Mouse (Mus musculus): ENCODE data around the gene Strada. TPM values are rescaled to one million over a fixed set of nuclear protein-coding genes. Genes with fewer than 3 reads are reported as not detected.

The Strada gene
- 28.5 TPM for polyA plus RNA-seq (2017; shearing (Covaris generic))

GRCm38 (mm10) chr11:106202123-106202465, at the start of gene Strada:
Gene Strada, minus strand, starts transcription at chr11:106202168.

GRCm38 (mm10) chr11:106216730-106217490, 14.9 kb upstream of the Strada start, which contains the start of gene Ddx42:
Gene Ddx42, plus strand, starts transcription at chr11:106216926.

GRCm38 (mm10) chr11:106215927-106216729, 14.2 kb upstream of the Strada start, which contains the start of gene Ccdc47:
Gene Ccdc47, minus strand, starts transcription at chr11:106216344.

DNA sequence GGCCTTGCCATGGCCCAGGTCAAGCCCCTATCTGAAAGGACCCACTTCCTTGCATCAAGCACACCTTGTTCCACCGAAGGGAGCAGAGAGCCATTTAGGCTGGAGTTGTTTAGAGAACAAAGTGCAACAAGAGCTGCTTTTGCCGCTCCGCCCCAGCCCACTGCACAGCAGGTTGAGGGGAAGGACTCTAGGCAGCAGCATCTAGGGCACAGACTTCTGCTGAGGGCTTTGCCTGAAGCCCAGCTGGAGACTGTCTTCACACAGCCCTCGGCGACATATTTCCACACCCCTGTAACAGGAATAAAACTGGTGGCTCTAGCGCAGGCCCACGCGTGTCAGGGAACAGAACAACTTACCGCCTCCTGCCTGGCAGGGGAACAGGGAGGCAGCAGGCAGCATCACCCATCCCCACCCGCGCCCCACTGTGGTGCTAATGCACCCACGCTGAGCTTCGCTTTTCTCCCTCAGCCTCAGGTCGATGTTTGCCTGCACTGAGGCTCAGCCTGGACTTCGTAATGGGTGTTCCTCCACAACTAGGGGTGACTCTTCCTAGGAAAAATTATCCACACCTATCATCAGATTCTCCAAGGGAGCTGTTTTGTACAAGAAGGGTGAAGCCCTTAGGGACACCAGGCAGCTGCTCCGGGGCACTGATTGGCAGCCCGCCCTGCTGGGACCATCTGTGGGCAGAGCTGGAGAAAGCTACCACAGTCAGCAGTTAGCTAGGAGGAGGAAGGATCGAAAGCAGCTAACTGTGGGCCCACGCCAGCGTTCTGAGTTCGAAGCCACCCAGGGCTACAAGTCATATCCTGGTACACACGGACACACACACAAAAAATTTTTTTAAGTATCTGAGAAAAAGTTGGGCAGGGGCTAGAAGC, 40.9 kb downstream of the Strada start, which contains the start of the genes Gm10840 and Limd2:
Gene Gm10840 (plus strand): TSS at position 10 of the 881 bp plus-strand sequence.
Gene Limd2 (minus strand): TSS at position 20 of the 881 bp plus-strand sequence.

Other genes with a start within 250 kb of the Strada start
- 0.80 TPM for gene Cyb561, start 248.8 kb downstream of the Strada start, polyA plus RNA-seq (2017; shearing (Covaris generic))
- gene Ace, start 234.2 kb downstream of the Strada start, polyA plus RNA-seq (2017; shearing (Covaris generic)): not detected
- gene Ace3, start 207.5 kb downstream of the Strada start, polyA plus RNA-seq (2017; shearing (Covaris generic)): not detected
- gene Kcnh6, start 194.0 kb downstream of the Strada start, polyA plus RNA-seq (2017; shearing (Covaris generic)): 0.15 TPM
- gene Dcaf7, start 165.3 kb downstream of the Strada start, polyA plus RNA-seq (2017; shearing (Covaris generic)): 81.6 TPM
- 5.0 TPM for gene Taco1, start 136.1 kb downstream of the Strada start, polyA plus RNA-seq (2017; shearing (Covaris generic))
- 102 TPM for gene Map3k3, start 117.6 kb downstream of the Strada start, polyA plus RNA-seq (2017; shearing (Covaris generic))
- gene Gm10840, start 41.3 kb downstream of the Strada start, polyA plus RNA-seq (2017; shearing (Covaris generic)): not detected
- gene Limd2, start 41.3 kb downstream of the Strada start, polyA plus RNA-seq (2017; shearing (Covaris generic)): 940 TPM
- 66.9 TPM for gene Ccdc47, start 14.2 kb upstream of the Strada start, polyA plus RNA-seq (2017; shearing (Covaris generic))
- 105 TPM for gene Ddx42, start 14.8 kb upstream of the Strada start, polyA plus RNA-seq (2017; shearing (Covaris generic))
- 67.4 TPM for gene Ftsj3, start 53.9 kb upstream of the Strada start, polyA plus RNA-seq (2017; shearing (Covaris generic))
- gene Psmc5, start 54.0 kb upstream of the Strada start, polyA plus RNA-seq (2017; shearing (Covaris generic)): 120 TPM
- 116 TPM for gene Smarcd2, start 70.8 kb upstream of the Strada start, polyA plus RNA-seq (2017; shearing (Covaris generic))
- not detected for gene Tcam1, start 74.5 kb upstream of the Strada start, polyA plus RNA-seq (2017; shearing (Covaris generic))
- not detected for gene Gh, start 99.7 kb upstream of the Strada start, polyA plus RNA-seq (2017; shearing (Covaris generic))
- gene Cd79b, start 112.6 kb upstream of the Strada start, polyA plus RNA-seq (2017; shearing (Covaris generic)): 0.31 TPM
- gene Scn4a, start 151.1 kb upstream of the Strada start, polyA plus RNA-seq (2017; shearing (Covaris generic)): not detected
- gene Prr29, start 163.3 kb upstream of the Strada start, polyA plus RNA-seq (2017; shearing (Covaris generic)): not detected
- gene Icam2, start 185.9 kb upstream of the Strada start, polyA plus RNA-seq (2017; shearing (Covaris generic)): 82.2 TPM

Data from effector memory CD4-positive, alpha-beta T cell, adult 5 months (primary cell).